Mouse (Mus musculus) hematopoietic stem cell, adult 5-6 weeks (primary cell): ENCODE results near the gene Togaram1. TPM values are rescaled to one million over a fixed set of nuclear protein-coding genes. Genes with fewer than 3 reads are reported as not detected.

Experiments used
- ATAC-seq, 2 experiments: fragments of 125-278 bp in 1 of 2; replicated peaks in 1 of 2; 2 replicates each; pipeline ENCODE4 v1.8.0; 2016 to 2017; ENCODE audit warnings: inconsistent platforms in 2 of 2, mild to moderate bottlenecking in 2 of 2, moderate number of reproducible peaks in 2 of 2, low read depth in 1 of 2, moderate TSS enrichment in 1 of 2; ENCODE audit not compliant: low FRiP score in 2 of 2, poor library complexity in 2 of 2, severe bottlenecking in 2 of 2, insufficient read depth in 1 of 2, low TSS enrichment in 1 of 2
- total RNA-seq: library from RNA; stranded (forward); fragments of 172-1452, 232-1000 nt; gene quantifications from 2 replicates; pipeline ENCODE4 v1.2.3, GENCODE M21; 2017

Gene Togaram1
- total RNA-seq, 1 experiment from 2014 or later: 54.5 TPM

GRCm38 (mm10) chr12:65036190-65036870 lies 70.7 kb downstream of the Togaram1 start, which contains the start of gene Prpf39:
Gene Prpf39 (plus strand): TSS chr12:65036333.
- ATAC-seq: peak; percentile 68 to 83

- ATAC-seq: 0 out of 4 replicates have a peak, but pooled peaks of 1 of the 2 experiments have one; percentile 18
These were observed 71.4 kb downstream of the Togaram1 start for GRCm38 (mm10) chr12:65036892-65037545.

GRCm38 (mm10) chr12:65037546-65037937 lies 71.9 kb downstream of the Togaram1 start:
- ATAC-seq: peak; percentile 42 to 44; a peak in 3 of 4 replicates

GRCm38 (mm10) chr12:65048799-65049198 lies 83.2 kb downstream of the Togaram1 start:
- ATAC-seq: peak in 1 of 2 experiments; percentile 62; a peak in 1 of 4 replicates

- ATAC-seq: peak; percentile 17 to 62; a peak in 3 of 4 replicates
These were observed 92.6 kb downstream of the Togaram1 start for GRCm38 (mm10) chr12:65058203-65058602.

- ATAC-seq: no peak
These were observed 95.5 kb downstream of the Togaram1 start for GRCm38 (mm10) chr12:65061082-65061481.

GRCm38 (mm10) chr12:65065241-65065640 lies 99.6 kb downstream of the Togaram1 start:
- peak; percentile 95 to 97 for ATAC-seq

- peak; percentile 56 to 62 for ATAC-seq
These were observed 100.6 kb downstream of the Togaram1 start for GRCm38 (mm10) chr12:65066234-65066633.

- no peak for ATAC-seq
These were observed 102.8 kb downstream of the Togaram1 start for GRCm38 (mm10) chr12:65068409-65068808.

Other genes starting within 250 kb of the Togaram1 start
- 7.2 and 13.3 TPM in 2 replicates for gene Gm527, start 47.9 kb upstream of the Togaram1 start, total RNA-seq
- gene Klhl28, start 270 bp upstream of the Togaram1 start, total RNA-seq: 14.5 and 14.6 TPM in 2 replicates
- gene Prpf39, start 70.5 kb downstream of the Togaram1 start, total RNA-seq: 139 and 147 TPM in 2 replicates
- gene Fkbp3, start 108.2 kb downstream of the Togaram1 start, total RNA-seq: 333 and 397 TPM in 2 replicates
- gene Fancm, start 109.8 kb downstream of the Togaram1 start, total RNA-seq: 11.5 and 36.2 TPM in 2 replicates
- 60.4 and 61.8 TPM in 2 replicates for gene Mis18bp1, start 206.8 kb downstream of the Togaram1 start, total RNA-seq